Mouse (Mus musculus) regulatory T cell (primary cell): ENCODE measurements at regions not wholly inside any gene's neighbourhood (a gene's known extent, or its start where the extent isn't known, plus 50 kb on each side); places are given as distances from the start of the nearest gene placed in this dataset.

Experiments used
- in situ Hi-C: fragments of 300-600 bp; cut with MboI, MseI; formaldehyde crosslinking; loops from one replicate; pipeline ENCODE4 v1.15.1; 2025; ENCODE audit warnings: high pct_unique_total_duplicates

GRCm38 (mm10) chr11:114218732-114219506, 152.1 kb upstream of the Sdk2 start:
- in situ Hi-C loops, result no loop called here

DNA sequence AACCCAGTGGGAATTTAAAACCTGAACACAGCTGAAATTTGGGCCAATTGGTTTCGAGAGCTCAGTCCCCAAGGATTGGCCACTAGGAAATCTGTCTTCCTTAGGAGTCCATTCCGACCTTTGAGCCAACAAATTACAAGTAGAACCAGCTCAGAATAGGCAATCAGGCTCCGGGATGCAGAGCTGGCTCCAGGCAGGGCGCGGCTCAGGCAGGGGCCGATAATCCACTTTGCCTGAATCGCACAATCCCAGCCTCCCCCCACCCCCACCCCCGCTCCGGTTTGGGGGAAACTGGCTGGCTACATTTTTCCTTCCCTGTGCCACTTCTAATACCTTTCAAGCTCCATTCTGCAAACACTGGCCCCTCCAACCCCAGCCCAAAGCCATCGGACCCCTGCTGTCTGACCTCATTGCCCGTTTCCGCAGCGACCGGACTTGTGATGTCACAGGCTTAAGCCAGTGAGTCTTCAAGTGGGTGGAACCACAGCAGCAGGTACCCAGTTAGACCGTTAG, 150.5 kb upstream of the Sdk2 start:
- in situ Hi-C loops, result no loop called here

GRCm38 (mm10) chr11:114216493-114216892, 149.6 kb upstream of the Sdk2 start:
- in situ Hi-C loops, result no loop called here

DNA sequence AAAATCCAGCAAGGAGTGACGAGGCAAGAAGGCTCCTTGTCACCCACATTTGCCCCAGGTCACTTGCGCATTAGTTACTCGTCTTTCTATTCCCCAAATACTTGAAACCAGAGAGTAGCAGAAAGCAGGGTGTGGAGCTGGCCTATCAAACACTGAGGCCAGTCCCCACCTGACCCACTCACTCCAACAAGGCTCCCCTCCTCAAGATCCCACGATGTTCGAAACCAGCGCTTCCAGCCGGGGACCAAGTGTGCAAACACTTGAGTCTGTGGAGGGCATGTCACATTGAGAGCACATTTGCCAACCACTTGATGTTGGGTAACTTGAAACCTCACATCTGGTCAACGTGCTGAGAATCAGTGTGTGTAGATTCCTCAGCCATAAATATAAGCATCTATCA, 148.4 kb upstream of the Sdk2 start:
- in situ Hi-C loops, result no loop called here

- in situ Hi-C loops, result no loop called here
These were observed 145.3 kb upstream of the Sdk2 start for GRCm38 (mm10) chr11:114212136-114212535.

DNA sequence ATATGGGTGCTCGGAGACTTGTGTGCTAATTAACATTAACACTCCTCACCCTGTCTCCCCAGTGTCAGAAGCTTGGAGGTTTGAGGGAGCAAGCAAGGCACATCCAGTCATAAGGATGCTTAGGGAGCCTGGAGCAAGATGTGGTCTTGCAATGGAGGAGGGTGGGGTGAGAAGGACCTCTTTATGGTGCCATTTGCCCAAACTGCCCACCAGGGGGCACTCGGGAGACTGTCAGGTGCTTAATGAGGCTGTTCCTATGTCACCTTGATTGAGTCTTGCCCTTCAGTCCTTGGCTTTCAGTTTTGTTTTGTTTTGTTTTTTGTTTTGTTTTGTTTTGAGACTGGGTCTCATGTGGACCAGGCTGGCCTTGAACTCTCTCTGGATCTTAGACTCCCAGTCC, 138.3 kb upstream of the Sdk2 start:
- in situ Hi-C loops, result no loop called here

DNA sequence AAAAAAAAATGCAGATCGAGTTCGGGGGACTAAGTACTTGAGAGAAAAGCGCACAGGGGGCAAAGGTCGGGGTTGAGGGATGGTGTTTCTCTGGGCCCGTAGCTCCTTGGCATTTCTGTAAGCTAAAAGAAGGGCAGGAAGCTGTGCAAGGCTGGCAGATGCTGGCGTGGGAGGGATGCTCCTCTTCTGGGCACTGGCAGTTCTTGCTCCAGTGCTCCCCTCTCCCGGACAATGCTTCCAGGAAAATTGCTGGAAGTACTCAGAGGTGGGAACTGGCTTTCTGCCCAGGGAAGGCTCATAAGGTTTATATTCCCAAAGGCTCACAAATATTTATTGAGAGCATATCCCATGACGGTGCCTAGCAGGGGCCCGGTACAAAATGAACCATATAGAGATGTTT, 136.6 kb upstream of the Sdk2 start:
- in situ Hi-C loops, result no loop called here

- in situ Hi-C loops, result no loop called here
These were observed 135.6 kb upstream of the Sdk2 start for GRCm38 (mm10) chr11:114202486-114202885.

- in situ Hi-C loops, result no loop called here
These were observed 132.3 kb upstream of the Sdk2 start for GRCm38 (mm10) chr11:114199081-114199586.

DNA sequence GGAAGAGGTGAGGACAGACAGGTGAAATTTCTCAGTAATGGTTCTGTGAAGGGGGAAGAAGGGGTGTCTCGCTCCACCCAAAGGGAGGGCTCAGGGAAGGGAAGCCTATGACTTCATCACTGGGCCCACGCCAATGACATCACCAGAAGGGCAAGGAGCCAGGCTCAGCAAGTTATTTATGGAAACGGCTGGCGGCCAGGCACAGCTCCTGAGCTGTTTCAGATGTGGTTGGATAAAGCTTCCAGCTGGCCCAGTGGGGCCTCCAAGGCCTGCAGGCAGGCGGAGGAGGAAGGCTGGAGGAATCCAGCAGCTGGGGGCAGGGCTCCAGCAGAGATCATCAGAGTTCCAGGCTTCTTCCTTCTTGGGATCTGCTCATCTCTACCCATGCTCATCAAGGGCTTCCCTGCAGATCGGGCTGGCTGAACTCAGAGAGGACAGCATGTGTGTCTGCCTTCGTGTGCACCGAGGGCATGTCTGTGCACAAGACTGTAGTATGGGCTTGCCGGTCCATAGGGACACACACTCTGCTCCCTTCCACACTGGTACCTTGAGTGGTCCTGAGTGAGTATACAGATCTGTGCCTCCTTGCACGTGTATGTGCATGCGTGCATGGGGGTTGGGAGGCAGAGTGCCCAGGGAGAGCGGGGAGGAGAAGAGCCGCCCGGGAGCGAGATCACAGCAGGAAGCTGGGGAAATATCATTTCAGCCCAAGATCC, 131.6 kb upstream of the Sdk2 start:
- in situ Hi-C loops, result no loop called here

- in situ Hi-C loops, result no loop called here
These were observed 128.4 kb upstream of the Sdk2 start for GRCm38 (mm10) chr11:114195291-114195690.

- in situ Hi-C loops, result no loop called here
These were observed 127.3 kb upstream of the Sdk2 start for GRCm38 (mm10) chr11:114194055-114194706.

- in situ Hi-C loops, result no loop called here
These were observed 126.2 kb upstream of the Sdk2 start for GRCm38 (mm10) chr11:114193018-114193417.

DNA sequence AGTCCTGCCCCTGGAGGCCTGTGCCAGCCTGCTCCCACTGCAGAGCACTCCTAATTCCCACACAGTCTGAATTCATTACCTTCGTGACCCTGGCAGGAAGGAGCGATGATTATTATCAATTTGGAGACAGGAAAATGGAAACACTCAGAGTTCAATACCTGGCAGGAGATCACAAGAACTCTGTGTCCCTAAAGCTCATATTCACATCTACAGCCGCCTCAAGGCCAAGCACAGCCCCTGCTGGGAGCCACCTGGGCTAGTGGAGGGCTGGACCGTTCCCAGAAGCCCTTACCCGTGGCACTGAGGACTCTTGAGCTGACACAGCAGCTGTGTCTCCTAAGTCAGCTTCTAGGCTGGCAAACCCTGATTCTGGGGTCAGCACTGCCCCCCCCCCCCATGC, 124.8 kb upstream of the Sdk2 start:
- in situ Hi-C loops, result no loop called here

DNA sequence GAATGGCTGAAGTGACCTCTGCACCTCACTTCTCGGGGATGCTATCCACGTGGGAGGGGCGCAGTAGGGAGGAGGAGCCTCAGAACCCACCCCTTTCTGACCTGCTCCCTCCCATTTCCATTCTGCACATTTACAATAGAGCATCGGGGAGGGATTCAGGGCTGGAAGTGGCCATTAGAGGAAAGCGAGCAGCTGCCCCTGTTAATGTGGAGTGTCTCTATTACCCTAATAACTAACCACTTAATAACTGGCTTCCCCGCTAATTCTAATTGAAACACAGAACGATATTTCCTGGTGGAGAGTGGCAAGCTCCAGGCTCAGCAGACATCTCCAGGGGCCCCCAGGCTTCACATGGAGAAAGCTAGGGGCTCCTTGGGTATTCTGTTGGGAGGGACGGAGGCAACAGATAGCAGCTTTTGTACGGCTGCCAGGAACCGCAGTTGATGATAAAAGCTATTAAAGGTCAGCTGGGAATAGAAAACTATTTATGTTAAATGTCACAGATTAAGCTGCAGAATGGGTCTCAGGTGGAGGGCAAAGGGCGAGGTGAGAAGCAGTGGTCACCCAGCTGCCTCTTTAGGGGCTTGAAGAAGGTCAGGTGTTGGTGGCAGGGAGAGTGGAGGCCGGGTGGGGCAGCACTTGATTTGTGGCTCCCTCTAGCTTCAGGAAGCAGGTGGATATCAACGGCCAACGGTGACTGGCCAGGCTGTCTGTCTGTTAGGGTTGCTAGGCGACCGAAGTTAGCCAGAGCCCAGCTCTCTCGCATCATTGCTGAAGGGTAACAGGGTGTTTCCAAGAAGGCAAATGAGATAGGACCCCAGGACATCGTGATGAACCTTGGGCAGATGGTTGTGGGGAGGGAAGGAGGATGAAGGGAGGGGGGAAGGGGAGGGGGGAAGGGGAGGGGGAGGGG, 118.4 kb upstream of the Sdk2 start:
- in situ Hi-C loops, result no loop called here

DNA sequence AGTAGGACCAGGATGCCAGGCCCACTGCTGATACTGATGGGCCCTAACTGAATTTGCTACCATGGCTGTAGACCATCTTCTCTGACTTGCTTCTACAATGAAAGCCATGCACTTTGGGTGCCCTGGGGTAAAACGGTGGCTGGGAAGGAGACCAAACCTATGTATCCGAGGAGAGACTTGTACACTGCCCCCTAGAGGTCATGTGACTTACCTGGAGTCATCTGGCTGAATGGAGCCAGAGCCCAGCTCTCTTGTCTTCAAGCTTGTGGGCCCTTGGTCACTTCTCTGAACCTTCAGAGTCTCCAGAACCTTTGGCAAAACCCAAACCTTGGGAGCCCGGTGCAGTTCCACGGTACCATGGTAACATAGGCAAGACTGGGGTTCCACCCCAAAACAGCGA, 117.6 kb upstream of the Sdk2 start:
- in situ Hi-C loops, result no loop called here

GRCm38 (mm10) chr11:114183231-114183630, 116.4 kb upstream of the Sdk2 start:
- in situ Hi-C loops, result no loop called here

DNA sequence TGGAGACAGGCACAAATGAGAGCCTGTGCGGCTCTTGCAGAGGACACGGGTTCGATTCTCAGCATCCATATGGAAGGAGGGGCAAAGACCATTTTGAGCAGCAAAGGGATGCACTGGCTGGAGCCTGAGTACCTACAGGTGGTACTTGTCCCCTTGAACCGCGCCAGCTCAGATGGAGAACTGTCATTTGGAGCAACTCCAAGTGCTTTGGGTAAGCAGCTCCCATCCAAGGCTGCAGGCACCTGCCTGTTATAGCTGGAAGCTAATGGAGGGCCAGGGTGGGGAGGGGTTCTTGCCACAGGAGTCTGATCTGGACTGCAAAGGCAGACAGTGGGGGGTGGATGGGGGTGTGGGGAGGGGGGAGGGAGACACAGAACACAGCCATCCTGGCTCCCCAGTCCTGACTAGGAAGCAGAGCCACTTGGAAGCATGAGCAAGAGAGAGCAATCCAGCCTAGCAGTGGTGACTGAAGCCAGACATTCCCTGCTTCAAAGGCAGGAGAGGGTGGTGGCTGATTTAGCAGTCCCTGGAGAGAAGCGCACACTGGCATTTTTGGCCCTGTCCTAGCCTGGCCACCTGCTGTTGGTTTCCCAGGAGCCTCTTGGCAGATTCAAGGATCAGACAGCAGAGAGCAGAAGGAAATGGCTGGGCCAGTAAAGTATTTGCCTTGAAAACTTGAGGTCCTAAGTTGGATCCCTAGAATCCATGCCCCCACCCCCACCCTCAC, 112.1 kb upstream of the Sdk2 start:
- in situ Hi-C loops, result no loop called here

- in situ Hi-C loops, result no loop called here
These were observed 110.9 kb upstream of the Sdk2 start for GRCm38 (mm10) chr11:114177789-114178188.

DNA sequence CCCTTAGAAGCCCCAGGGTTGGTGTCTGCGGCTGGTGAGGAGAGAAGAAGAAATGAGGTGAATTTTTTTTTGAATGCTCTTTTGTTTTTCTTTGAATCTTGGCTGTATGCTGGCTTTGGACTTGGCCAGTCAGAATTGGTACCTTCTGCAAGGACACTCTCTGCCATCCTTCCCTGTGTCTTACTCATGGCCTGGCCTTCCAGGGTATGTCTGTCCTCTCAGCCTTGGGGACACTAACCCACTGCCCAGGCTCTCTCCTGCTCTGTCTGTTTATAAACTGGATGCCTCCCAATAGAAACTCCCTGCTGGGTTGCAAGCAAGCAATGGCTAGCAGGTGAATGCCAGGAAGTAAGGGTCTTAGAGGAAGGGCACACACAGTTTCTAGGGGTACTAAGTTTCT, 110.4 kb upstream of the Sdk2 start:
- in situ Hi-C loops, result no loop called here
